Mouse (Mus musculus) ES-CJ7 (cell line): ENCODE measurements around the gene Ankrd17.
"Not testable (repeated sequence)": the region's sequence is repeated elsewhere in the genome, so short reads cannot be mapped to it uniquely, and the experiment has no call there.

Experiments
- DNase-seq: peaks from one replicate; pipeline ENCODE4 v3.0.0; 2011; ENCODE audit warnings: low read depth, low spot score

The Ankrd17 gene

DNA sequence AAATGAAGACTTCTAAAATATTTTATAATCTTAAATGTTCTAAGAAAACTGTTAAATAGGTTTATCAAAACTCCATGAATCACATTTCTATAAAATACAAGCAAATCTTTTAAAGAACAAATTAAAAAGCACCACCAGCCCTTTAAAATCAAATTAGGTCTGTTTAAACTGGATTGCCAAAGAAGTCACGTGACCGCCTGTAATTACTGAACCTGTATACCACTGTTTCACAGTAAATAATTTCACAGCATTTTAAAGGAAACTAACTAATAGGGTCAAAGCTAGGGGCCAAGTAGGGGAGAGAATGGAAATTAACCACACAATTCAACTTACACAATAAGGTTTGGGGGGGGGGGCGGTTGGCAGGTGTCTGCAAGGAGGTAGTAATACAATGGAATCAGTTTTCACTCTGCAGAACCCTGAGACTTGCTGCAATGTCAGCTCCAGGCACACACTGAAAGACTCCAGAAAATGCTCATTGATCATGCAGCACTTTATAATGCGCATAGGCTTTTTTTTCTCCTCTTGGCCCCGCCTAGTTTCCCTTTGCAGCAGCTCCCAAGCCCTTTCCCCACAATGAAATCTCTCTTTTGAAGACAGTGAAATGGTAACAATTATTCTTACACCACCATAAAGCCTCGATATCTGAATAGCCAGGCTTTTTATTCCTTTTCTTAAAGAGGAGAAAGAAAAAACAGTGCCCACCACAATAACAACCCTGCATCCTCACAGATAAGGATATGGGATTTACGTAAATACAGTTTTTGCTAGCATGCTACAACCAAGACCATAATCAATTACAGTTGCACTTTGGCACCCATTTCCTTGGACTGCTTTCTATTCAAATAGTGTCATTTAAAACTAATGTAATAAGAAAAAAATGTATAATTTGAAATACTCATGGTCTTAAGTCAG is 27.9 kb downstream of the Ankrd17 start:
- DNase-seq = peak; percentile 9

DNA sequence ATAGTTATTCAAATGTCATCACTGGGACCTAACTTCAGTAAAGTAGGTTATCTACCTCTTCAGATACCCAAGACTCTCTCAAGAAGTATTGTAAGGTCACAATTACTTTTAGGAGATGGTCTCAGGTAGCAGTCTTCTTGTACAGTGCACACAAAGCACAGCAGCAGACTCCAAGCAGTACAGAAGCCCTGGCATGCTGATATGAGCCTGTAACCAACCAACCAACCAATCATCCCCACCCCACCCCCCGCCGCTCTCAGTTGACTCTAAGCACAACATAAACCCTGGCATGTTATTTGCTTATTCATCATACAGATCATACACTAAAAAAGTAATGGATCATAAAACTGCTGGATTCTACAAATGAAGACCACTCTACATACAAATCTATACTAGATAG is 33.9 kb downstream of the Ankrd17 start:
- DNase-seq = no peak

- no peak for DNase-seq
Measured at GRCm38 (mm10) chr5:90331071-90331470, 35.3 kb downstream of the Ankrd17 start.

DNA sequence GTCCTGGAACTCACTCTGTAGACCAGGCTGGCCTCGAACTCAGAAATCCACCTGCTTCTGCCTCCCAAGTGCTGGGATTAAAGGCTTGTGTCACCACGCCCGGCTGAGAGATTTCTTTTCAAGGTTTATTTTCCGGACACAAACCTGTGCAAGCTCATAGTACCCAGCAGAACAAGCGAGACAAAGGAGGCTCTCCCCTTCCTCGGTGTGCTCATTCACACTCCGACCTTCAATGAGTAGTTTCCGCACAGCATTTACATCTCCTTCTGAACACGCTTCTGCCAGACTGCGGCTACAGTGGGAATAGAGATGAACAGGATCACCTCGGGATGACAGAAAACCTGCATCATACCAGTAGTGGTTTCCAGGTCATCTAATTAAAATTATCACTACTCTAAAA is 68.0 kb downstream of the Ankrd17 start:
- DNase-seq = peak; percentile 37

DNA sequence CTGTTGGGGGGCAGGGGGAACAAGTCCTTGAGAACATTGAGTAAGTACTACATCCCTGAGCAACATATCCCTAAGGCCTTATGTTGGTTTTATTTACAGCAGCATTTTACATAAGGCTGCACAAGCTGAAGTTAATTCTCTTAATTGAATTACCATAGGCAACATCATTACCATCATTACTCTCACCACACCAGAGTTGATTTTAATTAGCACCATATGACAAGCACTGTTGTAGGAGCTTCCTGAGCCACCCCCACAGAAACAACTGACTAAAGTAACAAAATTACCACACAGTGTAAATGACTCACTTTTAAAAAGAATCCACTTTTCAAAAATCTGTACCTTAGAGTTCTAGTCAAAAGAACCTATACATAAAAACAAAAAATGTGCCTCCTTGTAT is 76.5 kb downstream of the Ankrd17 start:
- DNase-seq = no peak

- peak; percentile 51 for DNase-seq
Measured at GRCm38 (mm10) chr5:90286559-90286958, 79.8 kb downstream of the Ankrd17 start.

DNA sequence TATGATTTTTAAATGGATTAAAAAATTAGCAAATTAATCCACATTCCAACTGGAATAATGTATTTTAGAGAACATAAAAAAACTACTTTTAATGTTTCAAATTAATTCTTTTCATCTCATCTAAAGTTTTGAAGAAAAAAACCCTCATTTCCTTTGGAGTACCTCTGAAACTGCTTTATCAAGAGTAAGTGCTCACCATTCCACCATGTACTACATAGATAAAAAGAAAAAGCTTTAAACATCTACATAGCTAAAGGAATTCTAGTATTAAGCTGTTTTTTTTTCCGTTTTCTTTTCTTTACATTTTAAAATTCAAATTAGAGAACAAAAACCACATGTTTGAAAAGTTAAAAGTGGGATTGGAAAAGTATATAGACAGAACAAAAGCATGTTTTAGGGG is 86.3 kb downstream of the Ankrd17 start:
- DNase-seq = no peak

GRCm38 (mm10) chr5:90279418-90279817 is 87.0 kb downstream of the Ankrd17 start:
- DNase-seq = no peak

DNA sequence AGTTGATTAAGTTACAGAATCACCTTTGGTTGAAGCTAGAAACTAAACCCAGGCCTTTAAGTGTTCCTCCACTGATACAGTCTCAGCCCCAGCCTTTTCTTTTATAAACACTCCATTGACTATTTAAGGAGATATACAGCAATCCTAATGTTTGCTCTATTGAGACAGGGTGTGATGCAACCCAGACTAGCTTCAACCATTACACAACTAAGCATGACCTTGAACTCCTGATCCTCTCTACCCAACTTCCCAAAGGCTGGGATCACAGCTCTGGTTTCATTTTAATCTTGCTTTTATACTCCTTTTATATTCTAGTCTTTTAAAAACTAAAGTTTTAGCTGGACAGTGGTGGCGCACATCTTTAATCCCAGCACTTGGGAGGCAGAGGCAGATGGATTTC is 88.9 kb downstream of the Ankrd17 start:
- no peak for DNase-seq

- DNase-seq = no peak
Measured at GRCm38 (mm10) chr5:90274806-90275205, 91.6 kb downstream of the Ankrd17 start.

DNA sequence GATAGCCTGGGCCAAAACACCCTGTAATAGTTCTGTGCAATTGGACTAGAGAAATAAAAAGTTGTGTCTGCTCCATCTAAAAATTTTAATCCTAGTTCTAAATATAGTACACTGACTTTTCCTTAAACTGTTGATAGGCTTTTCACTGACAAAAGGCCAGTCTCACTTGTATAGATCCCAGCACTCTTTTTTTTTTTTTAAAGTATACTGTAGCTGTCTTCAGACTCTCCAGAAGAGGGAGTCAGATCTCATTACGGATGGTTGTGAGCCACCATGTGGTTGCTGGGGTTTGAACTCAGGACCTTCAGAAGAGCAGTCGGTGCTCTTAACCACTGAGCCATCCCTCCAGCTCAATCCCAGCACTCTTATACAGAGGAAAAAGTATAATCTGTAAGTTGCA is 104.1 kb downstream of the Ankrd17 start:
- DNase-seq = not testable (repeated sequence)

DNA sequence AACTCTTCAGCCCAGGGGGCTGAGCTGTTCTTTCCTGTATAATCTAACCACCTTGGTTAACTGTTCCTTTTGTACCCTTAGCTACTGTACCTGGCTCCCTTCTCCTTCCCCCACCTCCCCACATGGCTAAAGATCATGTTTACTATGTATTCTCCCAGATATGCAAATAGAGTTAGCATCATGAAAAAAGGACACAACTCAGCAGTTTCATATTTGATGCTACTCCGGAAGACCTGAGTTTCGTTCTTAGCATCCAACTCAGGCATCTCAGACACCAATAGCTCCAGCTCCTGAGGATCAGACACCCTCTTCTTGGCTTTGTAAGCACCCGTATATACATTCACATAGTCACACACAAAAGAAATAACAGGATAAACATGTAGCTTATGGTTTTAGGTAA is 109.4 kb downstream of the Ankrd17 start:
- no peak for DNase-seq

DNA sequence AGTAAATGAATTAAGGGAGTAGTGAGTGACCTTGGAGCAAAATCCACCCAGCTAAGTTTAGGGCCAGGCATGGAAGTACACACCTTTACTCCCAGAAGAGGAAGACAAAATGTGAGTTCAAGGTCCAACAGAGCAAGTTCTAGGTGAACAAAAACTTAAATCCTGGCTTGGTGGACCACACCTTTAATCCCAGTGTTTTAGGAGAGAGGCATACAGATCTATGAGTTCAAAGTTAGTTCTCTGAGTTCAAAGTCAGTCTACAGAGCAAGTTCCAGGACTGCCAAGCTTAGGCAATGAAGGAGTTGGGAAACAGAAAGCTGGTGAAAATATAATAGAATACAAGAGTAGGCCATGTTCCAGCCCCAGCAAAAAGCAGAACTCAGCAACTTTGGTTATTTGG is 118.9 kb downstream of the Ankrd17 start:
- DNase-seq = peak; percentile 26

DNA sequence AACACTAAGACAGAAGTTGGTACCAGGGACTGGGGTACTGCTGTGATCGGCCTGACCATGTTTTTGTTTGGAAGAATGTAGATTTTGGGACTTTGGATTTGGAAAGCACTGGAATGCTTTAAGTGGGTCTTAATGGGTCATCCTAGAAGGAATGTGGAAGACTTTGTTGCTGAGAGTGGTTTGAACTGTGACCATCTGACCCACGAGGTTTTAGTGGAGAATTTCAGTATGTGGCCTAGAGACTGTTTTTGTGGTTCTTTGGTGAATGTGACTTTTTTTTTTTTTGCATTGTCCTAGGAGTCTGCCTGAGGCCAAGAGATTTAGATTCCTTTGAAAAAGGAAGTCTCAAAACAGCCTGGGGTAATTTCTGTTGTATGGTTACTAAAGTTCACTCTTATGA is 119.4 kb downstream of the Ankrd17 start:
- DNase-seq = peak; percentile 59

GRCm38 (mm10) chr5:90246567-90246966 is 119.8 kb downstream of the Ankrd17 start:
- DNase-seq = peak; percentile 75

- peak; percentile 73 for DNase-seq
Measured at GRCm38 (mm10) chr5:90245416-90245815, 121.0 kb downstream of the Ankrd17 start.

DNA sequence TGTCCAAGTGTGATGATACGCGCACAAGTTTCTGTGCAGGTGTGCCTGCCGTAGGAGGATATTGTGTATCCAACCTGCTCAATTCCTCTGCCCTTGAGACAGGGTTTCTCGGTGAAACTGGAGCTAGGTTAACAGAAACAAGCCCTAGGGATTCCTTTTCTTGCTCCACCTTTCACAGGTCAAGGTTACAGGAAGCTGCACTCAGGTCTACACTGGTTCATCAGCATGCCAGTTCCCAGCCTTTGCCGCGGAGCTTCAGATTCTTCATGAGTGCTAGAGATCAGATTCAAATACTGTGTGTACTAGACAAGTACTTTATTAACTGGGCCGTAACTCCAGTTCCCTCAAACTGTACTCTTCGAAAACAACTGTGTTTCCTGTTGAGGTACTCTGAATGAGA is 131.2 kb downstream of the Ankrd17 start:
- DNase-seq = peak; percentile 81

- DNase-seq = no peak
Measured at GRCm38 (mm10) chr5:90233305-90233704, 133.1 kb downstream of the Ankrd17 start.

DNA sequence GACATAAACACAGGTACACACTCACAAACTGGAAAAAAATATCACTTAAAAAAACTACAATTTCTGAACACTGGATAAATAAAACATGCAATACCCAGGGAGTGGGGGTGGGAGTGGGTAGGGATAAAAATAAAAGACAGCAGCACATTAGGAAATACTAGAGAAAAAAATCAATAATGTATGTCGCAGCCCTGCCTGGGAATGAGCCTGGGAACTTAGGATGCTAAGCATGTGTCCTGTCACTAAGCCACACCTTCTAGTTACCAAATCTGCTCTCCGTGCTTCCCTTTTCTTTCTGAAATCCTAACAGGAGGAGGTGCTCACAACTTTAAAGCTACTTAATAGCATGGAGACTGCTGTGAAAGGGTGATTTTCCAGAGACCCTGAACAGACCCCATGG is 136.6 kb downstream of the Ankrd17 start:
- no peak for DNase-seq

GRCm38 (mm10) chr5:90226696-90227095 is 139.7 kb downstream of the Ankrd17 start:
- DNase-seq = no peak

DNA sequence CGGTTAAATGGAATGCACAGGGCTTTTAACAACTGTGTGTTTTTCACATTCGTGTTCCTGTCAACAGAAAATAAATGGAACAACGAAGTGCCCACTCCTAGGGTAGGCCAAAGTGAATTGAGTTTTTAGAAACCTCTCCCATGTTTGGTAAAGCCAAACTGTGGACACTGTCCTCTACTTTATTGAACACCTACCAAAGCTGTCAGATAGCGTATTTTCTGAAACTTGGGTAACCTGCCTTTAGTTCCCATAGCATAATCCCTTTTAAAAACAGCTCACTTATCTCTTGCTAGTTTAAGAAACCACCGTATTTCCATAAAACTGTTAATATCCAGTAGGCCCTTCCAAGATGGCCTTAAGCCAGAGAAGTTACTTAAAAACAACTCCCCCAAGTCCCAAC is 141.6 kb downstream of the Ankrd17 start:
- no peak for DNase-seq

- DNase-seq = peak; percentile 99
Measured at GRCm38 (mm10) chr5:90223534-90224381, 142.6 kb downstream of the Ankrd17 start, which contains the start of gene Cox18. TSS of gene Cox18 (minus strand) at chr5:90224001.
